Mouse (Mus musculus): ENCODE measurements around the gene Ralgapa2. TPM values are rescaled to one million over a fixed set of nuclear protein-coding genes. Genes with fewer than 3 reads are reported as not detected.

The Ralgapa2 gene
- polyA plus RNA-seq, 1 experiment from 2014 or later = 7.8 TPM

GRCm38 (mm10) chr2:146256321-146256875 lies 255.7 kb downstream of the Ralgapa2 start:
- ATAC-seq = no peak
- 0 out of 2 replicates have a peak, but pooled peaks cover 4% of the 10 kb centered on the region for H3K4me1 ChIP-seq (ENCODE audit: control insufficient read depth, insufficient read depth, low read length)
- H3K9ac ChIP-seq (ENCODE audit: low read depth, low read length) = no peak overlapping the region
- H3K36me3 ChIP-seq (ENCODE audit: control insufficient read depth, insufficient read depth, low read length) = no peaks in the 10 kb centered on the region
- no peaks in the 10 kb centered on the region for H3K27me3 ChIP-seq (replicated peaks; ENCODE audit: control insufficient read depth, insufficient read depth, low read length)
- H3K9me3 ChIP-seq (ENCODE audit: control insufficient read depth, low read length) = no peaks in the 10 kb centered on the region
- 72% methylated on average over 3 of the region's 3 CpGs for WGBS
- no peak overlapping the region for H3K27ac ChIP-seq (ENCODE audit: low read length)
- no peak overlapping the region for H3K4me2 ChIP-seq (ENCODE audit: low read depth, low read length)
- no peak overlapping the region for H3K4me3 ChIP-seq (ENCODE audit: low read length)

- H3K4me3 ChIP-seq (ENCODE audit: low read length) = no peak overlapping the region
- H3K36me3 ChIP-seq (ENCODE audit: control insufficient read depth, insufficient read depth, low read length) = no peaks in the 10 kb centered on the region
- ATAC-seq = no peak
- H3K27me3 ChIP-seq (replicated peaks; ENCODE audit: control insufficient read depth, insufficient read depth, low read length) = no peaks in the 10 kb centered on the region
- no peak overlapping the region for H3K4me2 ChIP-seq (ENCODE audit: low read depth, low read length)
- 0 out of 2 replicates have a peak, but pooled peaks cover 4% of the 10 kb centered on the region for H3K4me1 ChIP-seq (ENCODE audit: control insufficient read depth, insufficient read depth, low read length)
- H3K27ac ChIP-seq (ENCODE audit: low read length) = no peak overlapping the region
- no peak overlapping the region for H3K9ac ChIP-seq (ENCODE audit: low read depth, low read length)
- H3K9me3 ChIP-seq (ENCODE audit: control insufficient read depth, low read length) = no peaks in the 10 kb centered on the region
Observed at GRCm38 (mm10) chr2:146255636-146256035, 256.5 kb downstream of the Ralgapa2 start.

GRCm38 (mm10) chr2:146254387-146254786 lies 257.8 kb downstream of the Ralgapa2 start:
- ATAC-seq = no peak
- no peaks in the 10 kb centered on the region for H3K36me3 ChIP-seq (ENCODE audit: control insufficient read depth, insufficient read depth, low read length)
- H3K9ac ChIP-seq (ENCODE audit: low read depth, low read length) = no peak overlapping the region
- H3K4me1 ChIP-seq (ENCODE audit: control insufficient read depth, insufficient read depth, low read length) = 0 out of 2 replicates have a peak, but pooled peaks cover 4% of the 10 kb centered on the region
- no peak overlapping the region for H3K27ac ChIP-seq (ENCODE audit: low read length)
- no peaks in the 10 kb centered on the region for H3K27me3 ChIP-seq (replicated peaks; ENCODE audit: control insufficient read depth, insufficient read depth, low read length)
- H3K4me3 ChIP-seq (ENCODE audit: low read length) = no peak overlapping the region
- no peaks in the 10 kb centered on the region for H3K9me3 ChIP-seq (ENCODE audit: control insufficient read depth, low read length)
- WGBS = 95% methylated on average over 1 of the region's 1 CpGs
- no peak overlapping the region for H3K4me2 ChIP-seq (ENCODE audit: low read depth, low read length)

GRCm38 (mm10) chr2:146250236-146250904 lies 261.8 kb downstream of the Ralgapa2 start:
- WGBS = 74% methylated on average over 6 of the region's 6 CpGs
- 0 out of 2 replicates have a peak, but pooled peaks cover 7% of the 10 kb centered on the region for H3K4me1 ChIP-seq (ENCODE audit: control insufficient read depth, insufficient read depth, low read length)
- no peak for ATAC-seq

GRCm38 (mm10) chr2:146249033-146249432 lies 263.1 kb downstream of the Ralgapa2 start:
- H3K27ac ChIP-seq (ENCODE audit: low read length) = no peak overlapping the region
- H3K4me2 ChIP-seq (ENCODE audit: low read depth, low read length) = no peak overlapping the region
- no peaks in the 10 kb centered on the region for H3K9me3 ChIP-seq (ENCODE audit: control insufficient read depth, low read length)
- no peaks in the 10 kb centered on the region for H3K27me3 ChIP-seq (replicated peaks; ENCODE audit: control insufficient read depth, insufficient read depth, low read length)
- ATAC-seq = no peak
- 69% methylated on average over 7 of the region's 7 CpGs for WGBS
- no peak overlapping the region for H3K4me3 ChIP-seq (ENCODE audit: low read length)
- H3K36me3 ChIP-seq (ENCODE audit: control insufficient read depth, insufficient read depth, low read length) = no peaks in the 10 kb centered on the region
- H3K4me1 ChIP-seq (ENCODE audit: control insufficient read depth, insufficient read depth, low read length) = 0 out of 2 replicates have a peak, but pooled peaks cover 8% of the 10 kb centered on the region
- H3K9ac ChIP-seq (ENCODE audit: low read depth, low read length) = no peak overlapping the region

More at GRCm38 (mm10) chr2:146250236-146250904, 261.8 kb downstream of the Ralgapa2 start:
- Histone ChIP-seq H3K9ac (ENCODE audit: low read depth, low read length) (no peak overlapping the region), H3K27me3 (replicated peaks; ENCODE audit: control insufficient read depth, insufficient read depth, low read length) (no peaks in the 10 kb centered on the region), H3K9me3 (ENCODE audit: control insufficient read depth, low read length) (no peaks in the 10 kb centered on the region), H3K4me3 (ENCODE audit: low read length) (no peak overlapping the region), H3K27ac (ENCODE audit: low read length) (no peak overlapping the region), H3K4me2 (ENCODE audit: low read depth, low read length) (no peak overlapping the region), H3K36me3 (ENCODE audit: control insufficient read depth, insufficient read depth, low read length) (no peaks in the 10 kb centered on the region)

GRCm38 (mm10) chr2:146247576-146247975 lies 264.6 kb downstream of the Ralgapa2 start:
- Histone ChIP-seq H3K27ac (ENCODE audit: low read length) (no peak overlapping the region), H3K9me3 (ENCODE audit: control insufficient read depth, low read length) (no peaks in the 10 kb centered on the region), H3K9ac (ENCODE audit: low read depth, low read length) (no peak overlapping the region), H3K27me3 (replicated peaks; ENCODE audit: control insufficient read depth, insufficient read depth, low read length) (no peaks in the 10 kb centered on the region), H3K4me3 (ENCODE audit: low read length) (no peak overlapping the region), H3K4me1 (ENCODE audit: control insufficient read depth, insufficient read depth, low read length) (0 out of 2 replicates have a peak, but pooled peaks cover 8% of the 10 kb centered on the region), H3K4me2 (ENCODE audit: low read depth, low read length) (no peak overlapping the region), H3K36me3 (ENCODE audit: control insufficient read depth, insufficient read depth, low read length) (no peaks in the 10 kb centered on the region)
- 42% methylated on average over 6 of the region's 6 CpGs for WGBS
- peak; percentile 56; the same call in 1 of the 2 replicates for ATAC-seq

- Histone ChIP-seq H3K4me3 (ENCODE audit: low read length) (no peak overlapping the region), H3K27me3 (replicated peaks; ENCODE audit: control insufficient read depth, insufficient read depth, low read length) (no peaks in the 10 kb centered on the region), H3K27ac (ENCODE audit: low read length) (no peak overlapping the region), H3K9ac (ENCODE audit: low read depth, low read length) (no peak overlapping the region), H3K4me2 (ENCODE audit: low read depth, low read length) (no peak overlapping the region), H3K9me3 (ENCODE audit: control insufficient read depth, low read length) (no peaks in the 10 kb centered on the region), H3K36me3 (ENCODE audit: control insufficient read depth, insufficient read depth, low read length) (no peaks in the 10 kb centered on the region), H3K4me1 (ENCODE audit: control insufficient read depth, insufficient read depth, low read length) (0 out of 2 replicates have a peak, but pooled peaks cover 8% of the 10 kb centered on the region)
- ATAC-seq = no peak
- WGBS = 79% methylated on average over 4 of the region's 4 CpGs
Observed at GRCm38 (mm10) chr2:146246409-146247075, 265.6 kb downstream of the Ralgapa2 start.

GRCm38 (mm10) chr2:146245401-146245800 lies 266.7 kb downstream of the Ralgapa2 start:
- H3K36me3 ChIP-seq (ENCODE audit: control insufficient read depth, insufficient read depth, low read length) = no peaks in the 10 kb centered on the region
- H3K4me1 ChIP-seq (ENCODE audit: control insufficient read depth, insufficient read depth, low read length) = 0 out of 2 replicates have a peak, but pooled peaks cover 8% of the 10 kb centered on the region
- no peak overlapping the region for H3K27ac ChIP-seq (ENCODE audit: low read length)
- no peak for ATAC-seq
- no peaks in the 10 kb centered on the region for H3K27me3 ChIP-seq (replicated peaks; ENCODE audit: control insufficient read depth, insufficient read depth, low read length)
- no peak overlapping the region for H3K4me2 ChIP-seq (ENCODE audit: low read depth, low read length)
- H3K4me3 ChIP-seq (ENCODE audit: low read length) = no peak overlapping the region
- no peaks in the 10 kb centered on the region for H3K9me3 ChIP-seq (ENCODE audit: control insufficient read depth, low read length)
- no peak overlapping the region for H3K9ac ChIP-seq (ENCODE audit: low read depth, low read length)
- 59% methylated on average over 7 of the region's 7 CpGs for WGBS

GRCm38 (mm10) chr2:146244049-146244448 lies 268.1 kb downstream of the Ralgapa2 start:
- Histone ChIP-seq H3K4me3 (ENCODE audit: low read length) (no peak overlapping the region), H3K4me1 (ENCODE audit: control insufficient read depth, insufficient read depth, low read length) (0 out of 2 replicates have a peak, but pooled peaks cover 8% of the 10 kb centered on the region), H3K27ac (ENCODE audit: low read length) (no peak overlapping the region), H3K27me3 (replicated peaks; ENCODE audit: control insufficient read depth, insufficient read depth, low read length) (no peaks in the 10 kb centered on the region), H3K4me2 (ENCODE audit: low read depth, low read length) (no peak overlapping the region), H3K36me3 (ENCODE audit: control insufficient read depth, insufficient read depth, low read length) (no peaks in the 10 kb centered on the region), H3K9ac (ENCODE audit: low read depth, low read length) (no peak overlapping the region), H3K9me3 (ENCODE audit: control insufficient read depth, low read length) (no peaks in the 10 kb centered on the region)
- WGBS = 94% methylated on average over 2 of the region's 2 CpGs
- ATAC-seq = 0 out of 2 replicates have a peak, but pooled peaks have one; percentile 5
